Mouse (Mus musculus): ENCODE measurements around the gene Ltbp2.

Ltbp2 gene

GRCm38 (mm10) chr12:84876481-84877121 is at the start of gene Ltbp2:
Ltbp2 (minus strand) TSS chr12:84876532.
- no peak for DNase-seq (ENCODE audit: extremely low read depth, low read depth)

GRCm38 (mm10) chr12:84924324-84924723 is 48.0 kb upstream of the Ltbp2 start:
- DNase-seq (ENCODE audit: extremely low read depth, low read depth) = no peak

GRCm38 (mm10) chr12:84921881-84922419 is 45.6 kb upstream of the Ltbp2 start:
- DNase-seq (ENCODE audit: extremely low read depth, low read depth) = no peak

- no peak for DNase-seq (ENCODE audit: extremely low read depth, low read depth)
These were observed 42.5 kb upstream of the Ltbp2 start for GRCm38 (mm10) chr12:84918809-84919208.

GRCm38 (mm10) chr12:84917799-84918198 is 41.5 kb upstream of the Ltbp2 start:
- peak; percentile 6 for DNase-seq (ENCODE audit: extremely low read depth, low read depth)

- DNase-seq (ENCODE audit: extremely low read depth, low read depth) = no peak
These were observed 38.6 kb upstream of the Ltbp2 start for GRCm38 (mm10) chr12:84914959-84915358.

- DNase-seq (ENCODE audit: extremely low read depth, low read depth) = no peak
These were observed 36.3 kb upstream of the Ltbp2 start for GRCm38 (mm10) chr12:84912652-84913104.

GRCm38 (mm10) chr12:84911640-84912039 is 35.3 kb upstream of the Ltbp2 start:
- DNase-seq (ENCODE audit: extremely low read depth, low read depth) = no peak

- no peak for DNase-seq (ENCODE audit: extremely low read depth, low read depth)
These were observed 33.7 kb upstream of the Ltbp2 start for GRCm38 (mm10) chr12:84910066-84910465.

- no peak for DNase-seq (ENCODE audit: extremely low read depth, low read depth)
These were observed 31.5 kb upstream of the Ltbp2 start for GRCm38 (mm10) chr12:84907627-84908480.

- DNase-seq (ENCODE audit: extremely low read depth, low read depth) = no peak
These were observed 30.8 kb upstream of the Ltbp2 start for GRCm38 (mm10) chr12:84907024-84907626.

GRCm38 (mm10) chr12:84904399-84904798 is 28.1 kb upstream of the Ltbp2 start:
- DNase-seq (ENCODE audit: extremely low read depth, low read depth) = no peak

GRCm38 (mm10) chr12:84900317-84900716 is 24.0 kb upstream of the Ltbp2 start:
- no peak for DNase-seq (ENCODE audit: extremely low read depth, low read depth)

GRCm38 (mm10) chr12:84897322-84897721 is 21.0 kb upstream of the Ltbp2 start:
- peak; percentile 63 for DNase-seq (ENCODE audit: extremely low read depth, low read depth)

- DNase-seq (ENCODE audit: extremely low read depth, low read depth) = no peak
These were observed 19.9 kb upstream of the Ltbp2 start for GRCm38 (mm10) chr12:84896235-84896634.

GRCm38 (mm10) chr12:84893648-84894628 is 17.6 kb upstream of the Ltbp2 start:
- no peak for DNase-seq (ENCODE audit: extremely low read depth, low read depth)

GRCm38 (mm10) chr12:84890289-84890688 is 14.0 kb upstream of the Ltbp2 start:
- DNase-seq (ENCODE audit: extremely low read depth, low read depth) = no peak

- DNase-seq (ENCODE audit: extremely low read depth, low read depth) = no peak
These were observed 9.0 kb upstream of the Ltbp2 start for GRCm38 (mm10) chr12:84885107-84885876.

- no peak for DNase-seq (ENCODE audit: extremely low read depth, low read depth)
These were observed 8.2 kb upstream of the Ltbp2 start for GRCm38 (mm10) chr12:84884423-84885076.
